In genomic region chr17:31136821-31137220, GRCm38 (mm10) we compare ENCODE assay signal across 20 mouse cellular contexts. TPM values are rescaled to one million over a fixed set of nuclear protein-coding genes. Genes with fewer than 3 reads are reported as not detected.
"Had no signal": no experiment of that assay in that cellular context is flagged by ENCODE, and none has a peak within 500 bp of the region (broad histone marks: within the 10 kb centered on the region; RNA-seq: fewer than 3 reads in every experiment).

No protein-coding gene starts in this region.

- DNase-seq: lung, adult 18-20 months; lung, embryonic 14.5 days; lung, postnatal 10 days; lung, postnatal 4 days; midbrain, embryonic 14.5 days; right cerebral cortex, postnatal 14 days; thymus, postnatal 36 days had no signal

RNA-seq across cellular contexts. Expression of gene Tff2, which starts 7.3 kb away (rescaled TPM):
- total RNA-seq: megakaryocyte, adult 5-6 weeks; megakaryocyte-erythroid progenitor cell, adult 5-6 weeks; midbrain, postnatal 0 days; monocyte, adult 5-6 weeks; neutrophil, adult 5-6 weeks had no signal
- polyA plus RNA-seq: liver, embryonic 14.5 days; lung, embryonic 14.5 days; midbrain, embryonic 10.5 days; midbrain, embryonic 12.5 days; midbrain, embryonic 14.5 days; midbrain, postnatal 0 days; neural tube, embryonic 12.5 days; neural tube, embryonic 14.5 days had no signal

RNA-seq across cellular contexts. Expression of gene Tff3, which starts 7.4 kb away (rescaled TPM):
- total RNA-seq: megakaryocyte, adult 5-6 weeks; megakaryocyte-erythroid progenitor cell, adult 5-6 weeks; midbrain, postnatal 0 days; monocyte, adult 5-6 weeks; neutrophil, adult 5-6 weeks had no signal
- polyA plus RNA-seq: lung, embryonic 14.5 days; neural tube, embryonic 14.5 days; spleen, adult 2 months; urinary bladder, adult 2 months had no signal

RNA-seq across cellular contexts. Expression of gene Tff1, which starts 28.3 kb away (rescaled TPM):
- total RNA-seq: megakaryocyte, adult 5-6 weeks; megakaryocyte-erythroid progenitor cell, adult 5-6 weeks; midbrain, postnatal 0 days; monocyte, adult 5-6 weeks; neutrophil, adult 5-6 weeks had no signal
- polyA plus RNA-seq: liver, embryonic 14.5 days; lung, embryonic 14.5 days; lung, embryonic 16.5 days; midbrain, embryonic 10.5 days; midbrain, embryonic 12.5 days; midbrain, embryonic 14.5 days; midbrain, postnatal 0 days; neural tube, embryonic 12.5 days; neural tube, embryonic 14.5 days; spleen, adult 2 months; urinary bladder, adult 2 months had no signal
